Mouse (Mus musculus): ENCODE measurements at regions not wholly inside any gene's neighbourhood (a gene's known extent, or its start where the extent isn't known, plus 50 kb on each side); places are given as distances from the start of the nearest gene placed in this dataset.

GRCm38 (mm10) chr11:52579764-52580377 is 183.6 kb downstream of the 9530068E07Rik start:
- 69% methylated on average over 13 of the region's 13 CpGs for WGBS
- Histone ChIP-seq H3K27ac (no peak overlapping the region), H3K9ac (replicated peaks; ENCODE audit: low read length) (no peak overlapping the region), H3K4me3 (ENCODE audit: low read length) (no peak overlapping the region), H3K4me2 (ENCODE audit: low read depth, low read length) (no peak overlapping the region), H3K36me3 (ENCODE audit: insufficient read depth, low read length) (no peaks in the 10 kb centered on the region), H3K4me1 (ENCODE audit: insufficient read depth, low read length) (no peaks in the 10 kb centered on the region), H3K27me3 (ENCODE audit: insufficient read depth, low read length) (no peaks in the 10 kb centered on the region), H3K9me3 (ENCODE audit: low read length) (no peaks in the 10 kb centered on the region)
- ATAC-seq: no peak; the same call in 1 of the 2 replicates
- no peak for DNase-seq (ENCODE audit: low spot score)
- TF ChIP-seq CTCF (IDR thresholded peaks at IDR 0.05; ENCODE audit: low read depth): no peak

- no peak overlapping the region for H3K4me2 ChIP-seq (ENCODE audit: low read depth, low read length)
- H3K27ac ChIP-seq: no peak overlapping the region
- H3K36me3 ChIP-seq (ENCODE audit: insufficient read depth, low read length): no peaks in the 10 kb centered on the region
- no peak for ATAC-seq
- H3K9ac ChIP-seq (replicated peaks; ENCODE audit: low read length): no peak overlapping the region
- no peaks in the 10 kb centered on the region for H3K4me1 ChIP-seq (ENCODE audit: insufficient read depth, low read length)
- H3K9me3 ChIP-seq (ENCODE audit: low read length): no peaks in the 10 kb centered on the region
- TF ChIP-seq CTCF (IDR thresholded peaks at IDR 0.05; ENCODE audit: low read depth): no peak
- H3K27me3 ChIP-seq (ENCODE audit: insufficient read depth, low read length): no peaks in the 10 kb centered on the region
- 58% methylated on average over 9 of the region's 9 CpGs for WGBS
- no peak overlapping the region for H3K4me3 ChIP-seq (ENCODE audit: low read length)
- DNase-seq (ENCODE audit: low spot score): peak; percentile 44
Measured at GRCm38 (mm10) chr11:52591596-52592180, 172.7 kb upstream of the Fstl4 start.

- no peak overlapping the region for H3K27ac ChIP-seq
- no peak overlapping the region for H3K9ac ChIP-seq (replicated peaks; ENCODE audit: low read length)
- H3K4me2 ChIP-seq (ENCODE audit: low read depth, low read length): no peak overlapping the region
- DNase-seq (ENCODE audit: low spot score) (no peak), ATAC-seq (no peak)
- no peaks in the 10 kb centered on the region for H3K36me3 ChIP-seq (ENCODE audit: insufficient read depth, low read length)
- no peaks in the 10 kb centered on the region for H3K27me3 ChIP-seq (ENCODE audit: insufficient read depth, low read length)
- no peak for TF ChIP-seq CTCF (IDR thresholded peaks at IDR 0.05; ENCODE audit: low read depth)
- H3K4me1 ChIP-seq (ENCODE audit: insufficient read depth, low read length): no peaks in the 10 kb centered on the region
- H3K9me3 ChIP-seq (ENCODE audit: low read length): no peaks in the 10 kb centered on the region
- no peak overlapping the region for H3K4me3 ChIP-seq (ENCODE audit: low read length)
- WGBS: 84% methylated on average over 4 of the region's 4 CpGs
Measured at GRCm38 (mm10) chr11:52594092-52594491, 170.3 kb upstream of the Fstl4 start.

GRCm38 (mm10) chr11:52601196-52601595 is 163.2 kb upstream of the Fstl4 start:
- ATAC-seq (no peak), DNase-seq (ENCODE audit: low spot score) (no peak)
- no peaks in the 10 kb centered on the region for H3K9me3 ChIP-seq (ENCODE audit: low read length)
- 88% methylated on average over 6 of the region's 6 CpGs for WGBS
- no peak overlapping the region for H3K4me2 ChIP-seq (ENCODE audit: low read depth, low read length)
- no peak overlapping the region for H3K4me3 ChIP-seq (ENCODE audit: low read length)
- H3K27me3 ChIP-seq (ENCODE audit: insufficient read depth, low read length): no peaks in the 10 kb centered on the region
- TF ChIP-seq CTCF (IDR thresholded peaks at IDR 0.05; ENCODE audit: low read depth): no peak
- no peaks in the 10 kb centered on the region for H3K4me1 ChIP-seq (ENCODE audit: insufficient read depth, low read length)
- H3K27ac ChIP-seq: no peak overlapping the region
- no peak overlapping the region for H3K9ac ChIP-seq (replicated peaks; ENCODE audit: low read length)
- no peaks in the 10 kb centered on the region for H3K36me3 ChIP-seq (ENCODE audit: insufficient read depth, low read length)

DNA sequence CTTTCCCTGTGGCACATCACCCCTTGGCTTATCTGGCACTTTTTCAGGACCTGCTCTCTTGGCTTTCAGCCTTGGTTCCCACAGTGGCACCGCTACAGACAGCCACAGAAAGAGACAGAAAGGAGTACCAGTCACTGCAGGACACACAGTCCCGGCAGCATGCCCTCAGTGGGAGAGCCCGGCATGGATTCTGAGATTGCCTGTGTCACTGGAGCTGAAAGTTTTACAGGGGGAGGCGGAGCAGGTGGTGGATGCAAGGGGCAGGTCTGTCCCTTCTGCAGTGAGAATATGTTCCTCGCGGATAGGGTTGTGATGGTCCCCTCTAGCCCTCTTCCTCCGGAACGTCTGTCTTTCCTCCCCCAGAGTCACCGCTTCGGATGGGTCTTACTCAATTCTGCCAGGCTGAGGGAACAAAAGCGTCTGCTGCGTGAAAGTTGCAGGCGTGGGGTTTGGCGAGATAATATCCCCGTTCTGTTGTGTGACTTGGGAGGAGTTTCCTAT is 162.3 kb upstream of the Fstl4 start:
- Histone ChIP-seq H3K4me3 (ENCODE audit: low read length) (no peak overlapping the region), H3K9me3 (ENCODE audit: low read length) (no peaks in the 10 kb centered on the region), H3K36me3 (ENCODE audit: insufficient read depth, low read length) (no peaks in the 10 kb centered on the region), H3K27ac (no peak overlapping the region), H3K4me2 (ENCODE audit: low read depth, low read length) (no peak overlapping the region), H3K4me1 (ENCODE audit: insufficient read depth, low read length) (no peaks in the 10 kb centered on the region), H3K27me3 (ENCODE audit: insufficient read depth, low read length) (no peaks in the 10 kb centered on the region), H3K9ac (replicated peaks; ENCODE audit: low read length) (no peak overlapping the region)
- no peak for TF ChIP-seq CTCF (IDR thresholded peaks at IDR 0.05; ENCODE audit: low read depth)
- ATAC-seq (no peak), DNase-seq (ENCODE audit: low spot score) (no peak)
- 56% methylated on average over 15 of the region's 15 CpGs for WGBS

- 84% methylated on average over 5 of the region's 5 CpGs for WGBS
- Histone ChIP-seq H3K27me3 (ENCODE audit: insufficient read depth, low read length) (no peaks in the 10 kb centered on the region), H3K36me3 (ENCODE audit: insufficient read depth, low read length) (no peaks in the 10 kb centered on the region), H3K4me2 (ENCODE audit: low read depth, low read length) (no peak overlapping the region), H3K27ac (no peak overlapping the region), H3K4me1 (ENCODE audit: insufficient read depth, low read length) (no peaks in the 10 kb centered on the region), H3K9me3 (ENCODE audit: low read length) (no peaks in the 10 kb centered on the region), H3K9ac (replicated peaks; ENCODE audit: low read length) (no peak overlapping the region), H3K4me3 (ENCODE audit: low read length) (no peak overlapping the region)
- ATAC-seq: no peak
- no peak for DNase-seq (ENCODE audit: low spot score)
- TF ChIP-seq CTCF (IDR thresholded peaks at IDR 0.05; ENCODE audit: low read depth): no peak
Measured at GRCm38 (mm10) chr11:52602796-52603195, 161.6 kb upstream of the Fstl4 start.

GRCm38 (mm10) chr11:52610681-52611165 is 153.7 kb upstream of the Fstl4 start:
- Histone ChIP-seq H3K4me3 (ENCODE audit: low read length) (no peak overlapping the region), H3K9me3 (ENCODE audit: low read length) (0 out of 2 replicates have a peak, but pooled peaks cover 3% of the 10 kb centered on the region), H3K9ac (replicated peaks; ENCODE audit: low read length) (no peak overlapping the region), H3K36me3 (ENCODE audit: insufficient read depth, low read length) (no peaks in the 10 kb centered on the region), H3K27me3 (ENCODE audit: insufficient read depth, low read length) (no peaks in the 10 kb centered on the region), H3K4me2 (ENCODE audit: low read depth, low read length) (no peak overlapping the region), H3K27ac (no peak overlapping the region), H3K4me1 (ENCODE audit: insufficient read depth, low read length) (no peaks in the 10 kb centered on the region)
- TF ChIP-seq CTCF (IDR thresholded peaks at IDR 0.05; ENCODE audit: low read depth): no peak
- WGBS: 93% methylated on average over 1 of the region's 1 CpGs
- DNase-seq (ENCODE audit: low spot score) (no peak), ATAC-seq (no peak)

Measured in hindbrain, postnatal 0 days (tissue).